Mouse (Mus musculus) B cell, adult 2 months (primary cell): ENCODE data around the gene Prpf3.
"Not testable (repeated sequence)": the region's sequence is repeated elsewhere in the genome, so short reads cannot be mapped to it uniquely, and the experiment has no call there.

Source experiments
- DNase-seq, 2 experiments: peaks; one replicate each; pipeline ENCODE4 v3.0.0; 2022

Prpf3 gene

DNA sequence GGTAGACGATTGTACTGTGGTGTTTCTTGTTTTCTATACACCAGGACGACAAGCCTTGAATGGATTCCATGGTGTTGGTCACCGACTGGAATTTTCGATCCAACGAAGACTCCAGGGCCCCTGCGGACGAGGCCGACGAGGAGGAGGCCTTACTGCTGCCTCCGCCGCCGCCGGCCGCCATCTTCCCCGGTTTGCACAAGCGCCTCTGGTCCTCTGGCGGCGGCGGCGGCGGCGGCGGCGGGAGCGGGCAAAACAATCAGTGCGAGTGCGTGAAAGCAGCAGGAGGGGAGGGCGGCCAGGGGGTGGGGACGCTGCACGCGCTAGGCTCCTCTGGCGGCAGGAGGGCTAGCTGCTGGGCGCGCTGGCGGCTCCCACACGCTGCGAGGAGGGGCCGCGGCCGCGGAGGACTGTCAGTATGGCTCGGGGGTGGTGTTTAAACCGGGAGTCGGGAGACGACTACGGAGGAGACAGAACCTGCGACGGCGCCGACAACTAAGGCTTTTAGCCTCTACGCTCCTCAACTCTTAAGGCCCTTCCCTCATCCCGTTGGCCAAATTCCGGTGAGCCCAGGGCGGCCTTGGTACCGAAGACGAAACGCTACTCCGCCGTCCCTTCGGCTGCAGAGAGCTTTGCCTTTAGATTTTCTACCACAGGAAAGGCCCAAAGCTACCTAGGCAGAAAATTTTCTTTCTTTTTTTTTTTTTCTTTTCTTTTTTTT is 37.0 kb downstream of the Prpf3 start, which contains the start of gene Rprd2:
Rprd2 (minus strand) TSS at position 293 of the 718 bp plus-strand sequence.
- peak; percentile 82 to 83 for DNase-seq

DNA sequence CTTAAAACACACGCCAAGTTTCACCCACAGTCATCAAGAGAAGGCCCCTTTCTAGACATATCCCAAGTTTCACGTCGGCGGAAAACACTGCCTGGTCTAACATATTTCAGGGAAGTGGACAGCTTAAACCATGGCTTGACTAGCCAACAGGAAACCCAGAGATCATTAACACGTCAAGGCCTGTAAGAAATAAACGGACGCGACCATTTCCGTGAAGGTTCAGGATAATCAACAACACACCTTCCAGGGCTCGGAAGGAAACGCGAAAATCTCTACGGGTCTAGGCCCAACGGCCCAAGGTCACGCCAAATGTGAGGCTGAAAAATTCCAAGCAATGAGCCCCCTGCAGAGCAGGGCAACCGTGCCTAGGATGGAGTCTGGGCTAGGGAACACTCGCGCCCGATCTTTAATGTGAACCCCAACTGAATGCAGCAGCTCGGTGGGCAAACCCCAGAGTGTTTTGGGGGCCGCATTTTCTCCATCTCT is 37.6 kb downstream of the Prpf3 start:
- peak in 1 of 2 experiments; percentile 47 for DNase-seq

DNA sequence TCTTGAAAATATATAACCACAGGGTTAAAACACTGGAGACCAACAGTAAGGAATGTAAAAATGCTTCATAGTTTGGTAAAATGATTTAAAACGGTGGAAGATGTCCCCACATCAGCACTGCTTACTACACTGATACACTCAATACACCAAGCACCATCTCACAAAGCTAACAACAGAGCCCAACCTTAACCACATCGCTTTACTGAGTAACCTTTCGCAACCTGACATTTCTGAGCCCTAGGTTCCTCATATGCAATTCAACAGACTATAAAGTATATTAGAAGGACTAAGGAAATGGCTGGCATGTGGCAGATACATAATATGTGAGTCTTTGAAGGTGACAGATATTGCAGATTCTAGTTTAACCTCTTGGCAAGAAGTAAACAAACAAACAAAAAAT is 39.0 kb downstream of the Prpf3 start:
- DNase-seq: no peak

- no peak for DNase-seq
These were observed 47.3 kb downstream of the Prpf3 start for GRCm38 (mm10) chr3:95808384-95808783.

- DNase-seq: not testable (repeated sequence)
These were observed 48.1 kb downstream of the Prpf3 start for GRCm38 (mm10) chr3:95807630-95808029.

GRCm38 (mm10) chr3:95806677-95807076 is 49.0 kb downstream of the Prpf3 start:
- DNase-seq: no peak

- no peak for DNase-seq
These were observed 51.8 kb downstream of the Prpf3 start for GRCm38 (mm10) chr3:95803851-95804250.

GRCm38 (mm10) chr3:95798756-95799155 is 56.9 kb downstream of the Prpf3 start:
- no peak for DNase-seq

- DNase-seq: no peak
These were observed 61.4 kb downstream of the Prpf3 start for GRCm38 (mm10) chr3:95794299-95794698.

GRCm38 (mm10) chr3:95793662-95794061 is 62.0 kb downstream of the Prpf3 start:
- DNase-seq: no peak

DNA sequence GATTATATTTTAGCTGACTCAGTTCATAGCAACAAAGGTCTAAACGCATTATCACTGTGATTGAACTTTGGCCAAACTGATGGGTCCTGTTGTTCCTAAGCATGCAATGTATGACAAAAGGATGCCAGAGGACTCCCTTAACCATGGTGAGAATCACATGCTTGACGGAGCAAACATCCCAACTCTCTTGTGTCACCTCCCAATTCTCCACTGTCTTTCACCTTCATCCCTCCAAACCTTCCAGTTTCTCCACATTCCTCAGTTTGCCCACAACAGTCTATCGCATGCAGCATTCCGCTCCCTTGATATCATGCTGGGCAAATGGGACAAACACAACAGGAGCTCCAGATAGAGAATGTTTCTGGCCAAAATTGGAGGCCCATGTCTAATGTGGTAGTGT is 70.2 kb downstream of the Prpf3 start:
- no peak for DNase-seq
